Mouse (Mus musculus): ENCODE measurements around the gene Ttc24.

GRCm38 (mm10) chr3:88084001-88084400, 5.9 kb upstream of the Ttc24 start:
- TF ChIP-seq POLR2A (IDR thresholded peaks at IDR 0.05; ENCODE audit: borderline replicate concordance, extremely low read depth, low read depth, low read length) (no peak), CTCF (IDR thresholded peaks at IDR 0.05; ENCODE audit: insufficient read depth, low read length) (no peak)

All from lung, adult 2 months (tissue).